Mouse (Mus musculus) E14TG2a.4 (cell line): ENCODE measurements around the gene Zfp583.

ENCODE experiments used
- CTCF ChIP-seq: conservative IDR thresholded peaks from 2 replicates; pipeline ENCODE4 v1.5.1; 2014; ENCODE audit warnings: low read length
- NANOG ChIP-seq: IDR thresholded peaks from 2 replicates; pipeline ENCODE4 v1.6.1; 2014; ENCODE audit warnings: borderline replicate concordance, low read length, mixed read lengths
- POU5F1 ChIP-seq: IDR thresholded peaks from 2 replicates; pipeline ENCODE4 v1.6.1; 2014; ENCODE audit warnings: low read length, borderline replicate concordance

DNA sequence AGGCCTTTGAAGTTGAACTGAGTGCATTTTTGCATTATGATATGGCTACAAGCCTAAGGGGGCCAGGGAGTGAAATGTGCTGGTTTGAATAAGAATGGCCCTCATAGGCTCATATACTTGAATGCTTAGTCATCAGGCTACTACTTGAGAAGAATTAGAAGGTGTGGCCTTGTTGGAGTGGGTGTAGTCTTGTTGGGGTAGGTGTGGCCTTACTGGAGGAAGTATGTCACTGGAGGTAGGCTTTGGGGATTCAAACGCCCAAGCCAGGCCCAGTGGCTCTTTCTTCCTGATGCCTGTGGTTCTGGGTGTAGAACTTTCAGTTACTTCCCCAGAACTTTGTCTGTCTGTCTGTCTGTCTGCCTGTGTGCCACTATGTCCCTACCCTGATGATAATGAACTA lies 33.7 kb upstream of the Zfp583 start:
- TF ChIP-seq CTCF: no peak
- TF ChIP-seq POU5F1: no peak
- no peak for TF ChIP-seq NANOG
